Mouse (Mus musculus) neural tube, embryonic 12.5 days (tissue): ENCODE measurements around the gene Arhgap10. TPM values are rescaled to one million over a fixed set of nuclear protein-coding genes. Genes with fewer than 3 reads are reported as not detected.
A peak's percentile ranks its signal among the peaks of the same experiment; 100 is the strongest.

Experiments used
- ATAC-seq: fragments of 200-750 bp; cut with Nextera tagmentation; 2 replicates; pipeline ENCODE4 v1.8.0; 2017; ENCODE audit warnings: low read depth, mild to moderate bottlenecking, moderate TSS enrichment, moderate library complexity; ENCODE audit not compliant: low FRiP score
- H3K27ac ChIP-seq: fragments of 300-500 bp; sonication (generic); 2 replicates; pipeline ENCODE4 v1.5.1; 2016
- H3K27me3 ChIP-seq: fragments of 300-500 bp; sonication (generic); replicated peaks from 2 replicates; pipeline ENCODE4 v1.6.1; 2016; ENCODE audit warnings: mild to moderate bottlenecking
- H3K36me3 ChIP-seq: fragments of 300-500 bp; sonication (generic); 2 replicates; pipeline ENCODE4 v1.6.1; 2016; ENCODE audit warnings: mild to moderate bottlenecking
- H3K4me1 ChIP-seq: fragments of 300-500 bp; sonication (generic); 2 replicates; pipeline ENCODE4 v1.6.1; 2016
- H3K4me2 ChIP-seq: fragments of 300-500 bp; sonication (generic); replicated peaks from 2 replicates; pipeline ENCODE4 v1.6.1; 2016; ENCODE audit warnings: mild to moderate bottlenecking
- H3K4me3 ChIP-seq: fragments of 300-500 bp; sonication (generic); 2 replicates; pipeline ENCODE4 v1.5.1; 2016
- H3K9ac ChIP-seq: fragments of 300-500 bp; sonication (generic); 2 replicates; pipeline ENCODE4 v1.6.1; 2016; ENCODE audit warnings: mild to moderate bottlenecking
- H3K9me3 ChIP-seq: fragments of 300-500 bp; sonication (generic); 2 replicates; pipeline ENCODE4 v1.6.1; 2016; ENCODE audit warnings: mild to moderate bottlenecking
- WGBS: fragments of 180-500 bp; shearing (Covaris S2); methylation state at CpG from one replicate; pipeline ENCODE4 v1.1.7; 2016; 5-methylcytosine and 5-hydroxymethylcytosine counted together
- polyA plus RNA-seq: library from polyadenylated mRNA; unstranded; fragments of >200 nt; fragmentation: Nextera tagmentation; extraction: Ambion mirVana; gene quantifications from 2 replicates; pipeline ENCODE4 v1.2.1, GENCODE M21; 2016

The Arhgap10 gene
- polyA plus RNA-seq, 1 experiment from 2014 or later = 12.6 TPM

- no peak for ATAC-seq
- Histone ChIP-seq H3K27me3 (no peaks in the 10 kb centered on the region), H3K4me2 (no peak overlapping the region), H3K4me1 (no peaks in the 10 kb centered on the region), H3K9ac (no peak overlapping the region), H3K9me3 (no peaks in the 10 kb centered on the region), H3K36me3 (no peaks in the 10 kb centered on the region), H3K27ac (no peak overlapping the region), H3K4me3 (no peak overlapping the region)
- 78% methylated on average over 8 of the region's 8 CpGs for WGBS
Observed at GRCm38 (mm10) chr8:77534358-77534992, 16.7 kb upstream of the Arhgap10 start.

GRCm38 (mm10) chr8:77526130-77526529, 8.4 kb upstream of the Arhgap10 start:
- WGBS = 90% methylated on average over 8 of the region's 8 CpGs
- ATAC-seq = no peak
- Histone ChIP-seq H3K4me3 (no peak overlapping the region), H3K4me2 (no peak overlapping the region), H3K36me3 (no peaks in the 10 kb centered on the region), H3K9me3 (no peaks in the 10 kb centered on the region), H3K9ac (no peak overlapping the region), H3K4me1 (no peaks in the 10 kb centered on the region), H3K27ac (no peak overlapping the region), H3K27me3 (no peaks in the 10 kb centered on the region)

DNA sequence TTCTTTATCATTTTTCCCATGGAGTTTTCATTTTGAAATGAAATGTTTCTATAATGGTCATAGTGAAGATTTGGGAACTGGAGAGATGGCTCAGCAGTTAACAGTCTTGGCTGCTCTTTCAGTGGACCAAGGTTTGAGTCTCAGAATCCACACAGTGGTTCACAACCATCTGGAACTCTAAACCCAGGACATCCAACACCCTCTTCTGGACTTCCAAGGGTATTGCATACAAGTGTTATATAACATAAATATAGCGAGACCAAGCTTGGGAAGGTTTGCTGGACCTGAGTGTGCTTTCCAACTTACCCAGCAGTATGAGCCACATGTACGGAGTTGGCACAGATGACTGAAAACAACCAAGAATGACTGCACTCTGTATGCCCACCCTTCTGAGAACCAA, 7.2 kb upstream of the Arhgap10 start:
- Histone ChIP-seq H3K27me3 (no peaks in the 10 kb centered on the region), H3K9me3 (no peaks in the 10 kb centered on the region), H3K36me3 (no peaks in the 10 kb centered on the region), H3K9ac (no peak overlapping the region), H3K4me1 (no peaks in the 10 kb centered on the region), H3K4me2 (no peak overlapping the region), H3K27ac (no peak overlapping the region), H3K4me3 (no peak overlapping the region)
- WGBS = 95% methylated on average over 2 of the region's 2 CpGs
- no peak for ATAC-seq

DNA sequence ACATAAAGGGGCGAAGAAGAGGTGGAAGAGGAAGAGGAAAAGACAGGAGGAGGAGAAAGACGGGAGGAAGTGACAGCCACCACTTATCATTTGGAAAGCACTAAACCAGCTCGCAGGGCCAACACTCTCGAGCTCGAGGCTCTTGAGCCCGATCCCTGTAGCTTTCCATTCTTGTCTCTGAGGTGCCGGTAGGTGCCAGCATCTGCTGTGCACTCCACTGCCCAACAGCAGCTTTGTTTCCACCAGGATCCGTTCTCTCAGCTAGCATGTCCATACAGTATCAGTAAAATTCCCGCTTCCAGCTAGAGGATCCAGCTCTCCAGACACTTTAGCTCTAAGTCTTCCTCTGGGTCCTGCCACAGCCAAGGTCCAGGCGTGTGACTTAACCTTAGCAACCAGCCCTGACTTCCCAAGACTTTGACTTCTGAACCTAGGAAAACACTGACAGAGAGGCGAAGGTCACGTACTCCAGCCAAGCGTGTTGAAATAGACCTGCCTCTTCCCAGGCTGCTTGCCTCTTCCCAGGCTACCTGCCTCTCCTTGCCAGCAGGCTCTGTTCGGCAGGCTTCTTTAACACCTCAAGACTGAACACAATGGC, 6.4 kb upstream of the Arhgap10 start:
- no peak overlapping the region for H3K4me2 ChIP-seq
- H3K4me1 ChIP-seq = no peaks in the 10 kb centered on the region
- H3K27ac ChIP-seq = no peak overlapping the region
- H3K4me3 ChIP-seq = no peak overlapping the region
- H3K27me3 ChIP-seq = no peaks in the 10 kb centered on the region
- no peaks in the 10 kb centered on the region for H3K9me3 ChIP-seq
- ATAC-seq = no peak
- no peak overlapping the region for H3K9ac ChIP-seq
- WGBS = 75% methylated on average over 14 of the region's 14 CpGs
- H3K36me3 ChIP-seq = no peaks in the 10 kb centered on the region

- no peak overlapping the region for H3K9ac ChIP-seq
- no peak for ATAC-seq
- 75% methylated on average over 8 of the region's 8 CpGs for WGBS
- no peaks in the 10 kb centered on the region for H3K27me3 ChIP-seq
- no peaks in the 10 kb centered on the region for H3K36me3 ChIP-seq
- no peak overlapping the region for H3K27ac ChIP-seq
- H3K9me3 ChIP-seq = no peaks in the 10 kb centered on the region
- H3K4me1 ChIP-seq = no peaks in the 10 kb centered on the region
- H3K4me3 ChIP-seq = no peak overlapping the region
- no peak overlapping the region for H3K4me2 ChIP-seq
Observed at GRCm38 (mm10) chr8:77522984-77523383, 5.2 kb upstream of the Arhgap10 start.

DNA sequence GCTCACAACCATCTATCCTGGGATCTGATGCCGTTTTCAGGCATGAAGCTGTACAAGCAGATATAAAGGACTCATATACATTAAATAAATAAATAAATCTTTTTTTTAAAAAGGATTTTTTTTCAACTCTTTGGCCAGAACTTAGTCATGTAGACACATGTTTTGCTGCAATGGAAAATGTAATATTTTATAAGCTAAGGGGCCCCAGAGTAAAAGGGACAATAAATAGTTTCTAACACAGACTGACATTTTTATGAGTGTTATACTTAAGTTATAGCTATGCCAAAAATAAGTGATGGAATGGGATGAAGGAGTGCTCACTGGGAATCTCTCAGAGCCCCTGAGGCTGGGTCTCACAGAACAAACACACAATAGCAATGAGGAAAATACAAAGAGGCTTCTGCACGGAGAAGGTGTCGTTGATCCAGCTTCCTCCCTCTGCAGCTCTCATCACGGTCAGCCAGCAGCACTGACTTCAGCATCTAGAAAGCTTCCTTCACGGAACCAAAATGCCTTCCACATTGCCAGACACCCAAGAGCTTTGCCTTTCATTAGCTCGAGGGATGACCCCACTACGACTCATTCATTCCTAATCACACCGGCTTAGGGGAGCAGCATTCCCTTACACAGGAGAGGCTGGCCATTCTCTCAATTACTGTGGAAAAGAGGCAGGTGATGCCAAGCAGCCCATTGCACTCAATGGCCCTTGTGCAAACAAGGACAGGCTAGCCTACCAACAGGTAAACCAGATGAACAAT, 3.5 kb upstream of the Arhgap10 start:
- no peak overlapping the region for H3K27ac ChIP-seq
- 65% methylated on average over 8 of the region's 8 CpGs for WGBS
- no peaks in the 10 kb centered on the region for H3K9me3 ChIP-seq
- H3K36me3 ChIP-seq = no peaks in the 10 kb centered on the region
- peaks cover 7% of the 10 kb centered on the region; the same call in 1 of the 2 replicates for H3K4me1 ChIP-seq
- no peak for ATAC-seq
- H3K4me3 ChIP-seq = no peak overlapping the region
- H3K9ac ChIP-seq = no peak overlapping the region
- H3K27me3 ChIP-seq = peaks cover 6% of the 10 kb centered on the region; the same call in 1 of the 2 replicates
- no peak overlapping the region for H3K4me2 ChIP-seq

DNA sequence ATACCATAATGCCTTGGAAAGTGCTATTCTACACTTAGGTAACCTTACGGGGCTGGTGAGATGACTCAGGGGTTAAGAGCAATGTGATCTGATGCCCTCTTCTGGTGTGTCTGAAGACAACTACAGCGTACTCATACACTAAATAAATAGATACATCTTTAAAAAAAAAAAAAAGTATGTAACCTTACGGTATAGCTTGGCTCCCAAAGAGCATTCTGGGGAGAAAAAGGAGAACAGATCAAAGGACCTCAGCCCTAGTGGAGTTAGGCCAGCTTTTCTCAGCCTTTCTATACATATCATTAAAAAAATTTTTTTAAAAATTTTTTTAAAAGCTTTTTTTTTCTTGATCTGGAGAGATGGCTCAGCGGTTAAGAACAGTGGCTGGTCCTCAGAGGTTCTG, 2.8 kb upstream of the Arhgap10 start:
- ATAC-seq = no peak
- H3K27me3 ChIP-seq = peaks cover 12% of the 10 kb centered on the region
- H3K9ac ChIP-seq = no peak overlapping the region
- H3K4me2 ChIP-seq = no peak overlapping the region
- no peaks in the 10 kb centered on the region for H3K9me3 ChIP-seq
- H3K27ac ChIP-seq = no peak overlapping the region
- 93% methylated on average over 4 of the region's 4 CpGs for WGBS
- H3K4me3 ChIP-seq = no peak overlapping the region
- peaks cover 7% of the 10 kb centered on the region; the same call in 1 of the 2 replicates for H3K4me1 ChIP-seq
- H3K36me3 ChIP-seq = no peaks in the 10 kb centered on the region

DNA sequence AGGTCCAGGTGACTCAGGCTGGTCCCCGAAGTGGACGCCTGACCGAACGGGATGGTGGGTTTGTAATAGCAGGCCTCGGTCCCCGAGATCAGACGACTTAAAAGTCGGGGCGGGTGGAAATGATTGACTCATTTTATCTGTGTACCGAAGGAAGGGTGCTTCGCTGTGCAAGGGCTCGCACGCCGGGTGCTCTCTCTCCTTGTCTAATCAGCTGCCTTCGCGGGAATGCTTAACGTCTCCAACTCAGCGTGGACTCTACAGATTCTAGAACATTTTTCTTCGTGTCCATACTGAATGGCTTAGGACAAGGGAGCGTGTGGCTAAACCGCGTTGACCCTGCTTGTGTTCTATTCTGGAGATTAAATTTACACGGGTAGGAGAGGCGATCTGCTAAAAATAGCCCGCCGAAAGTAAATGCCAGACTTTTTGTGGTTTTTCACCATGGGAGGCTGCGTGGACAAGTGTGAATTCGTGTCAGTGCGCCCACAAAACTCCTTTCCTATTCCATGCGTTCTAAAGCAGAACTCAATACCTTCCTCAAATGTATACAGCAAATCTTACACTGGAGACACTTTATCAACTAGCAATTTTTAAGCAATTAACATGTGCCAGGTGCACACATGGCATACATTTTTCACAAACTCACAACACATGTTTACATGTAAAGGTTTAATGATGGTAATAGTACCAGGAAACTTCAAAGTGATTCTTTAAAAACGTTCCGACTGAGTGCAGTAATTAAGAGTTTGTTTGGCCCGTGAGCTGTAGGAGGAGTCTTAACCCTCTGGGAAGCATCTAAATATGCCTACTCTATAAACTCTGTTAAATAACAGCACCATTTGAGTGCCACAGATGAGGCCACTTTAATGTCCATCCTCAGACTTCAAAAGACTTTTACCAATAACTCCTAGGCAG, 705 bp upstream of the Arhgap10 start:
- H3K4me3 ChIP-seq = peak overlapping the region; percentile 65
- peaks cover 7% of the 10 kb centered on the region; the same call in 1 of the 2 replicates for H3K4me1 ChIP-seq
- H3K9ac ChIP-seq = peak overlapping the region; percentile 72
- no peaks in the 10 kb centered on the region for H3K36me3 ChIP-seq
- H3K4me2 ChIP-seq = peak overlapping the region; percentile 89
- no peak overlapping the region for H3K27ac ChIP-seq
- peak; percentile 70 for ATAC-seq
- WGBS = 4% methylated on average over 33 of the region's 33 CpGs
- H3K9me3 ChIP-seq = no peaks in the 10 kb centered on the region
- H3K27me3 ChIP-seq = peaks cover 25% of the 10 kb centered on the region

GRCm38 (mm10) chr8:77516845-77517244, 908 bp downstream of the Arhgap10 start:
- WGBS = 5% methylated on average over 10 of the region's 10 CpGs
- ATAC-seq = 0 out of 2 replicates have a peak, but pooled peaks have one; percentile 1
- H3K9ac ChIP-seq = peak overlapping the region; percentile 35
- peak overlapping the region; percentile 65 for H3K4me3 ChIP-seq
- H3K36me3 ChIP-seq = no peaks in the 10 kb centered on the region
- peaks cover 31% of the 10 kb centered on the region for H3K27me3 ChIP-seq
- H3K4me1 ChIP-seq = peaks cover 15% of the 10 kb centered on the region
- no peak overlapping the region for H3K27ac ChIP-seq
- no peaks in the 10 kb centered on the region for H3K9me3 ChIP-seq
- peak overlapping the region; percentile 89 for H3K4me2 ChIP-seq

DNA sequence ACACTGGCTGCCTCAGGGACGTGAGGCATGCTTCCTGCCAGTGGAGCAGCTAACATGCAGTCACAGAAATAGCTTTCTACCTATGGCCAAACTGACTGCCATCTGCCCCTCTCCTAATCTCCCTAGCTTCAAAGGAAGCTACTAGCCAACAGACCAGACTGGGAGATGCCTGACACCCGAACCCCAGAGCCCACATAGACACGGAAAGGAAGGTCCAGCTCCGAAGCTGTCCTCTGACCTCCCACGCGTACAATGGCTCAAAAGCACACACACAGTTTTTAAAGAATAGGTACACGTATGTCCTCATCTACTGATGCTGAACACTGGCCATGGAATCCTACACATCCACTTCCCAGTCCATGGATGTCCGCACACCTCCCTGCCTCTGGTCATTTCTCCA, 2.0 kb downstream of the Arhgap10 start:
- Histone ChIP-seq H3K4me1 (peaks cover 17% of the 10 kb centered on the region), H3K4me2 (peak overlapping the region; percentile 89), H3K9ac (no peak overlapping the region), H3K27me3 (peaks cover 31% of the 10 kb centered on the region), H3K9me3 (no peaks in the 10 kb centered on the region), H3K4me3 (no peak overlapping the region), H3K27ac (no peak overlapping the region), H3K36me3 (no peaks in the 10 kb centered on the region)
- WGBS = 72% methylated on average over 8 of the region's 8 CpGs
- no peak for ATAC-seq

- H3K4me1 ChIP-seq = peaks cover 17% of the 10 kb centered on the region
Observed at GRCm38 (mm10) chr8:77515201-77515600, 2.6 kb downstream of the Arhgap10 start.

More at GRCm38 (mm10) chr8:77515201-77515600, 2.6 kb downstream of the Arhgap10 start:
- Histone ChIP-seq H3K27me3 (peaks cover 31% of the 10 kb centered on the region), H3K36me3 (no peaks in the 10 kb centered on the region), H3K27ac (no peak overlapping the region), H3K4me3 (no peak overlapping the region), H3K4me2 (no peak overlapping the region), H3K9me3 (no peaks in the 10 kb centered on the region), H3K9ac (no peak overlapping the region)
- no peak for ATAC-seq
- WGBS = 92% methylated on average over 8 of the region's 8 CpGs
